ENCODE assay signal across 21 mouse cellular contexts in the genomic region with DNA sequence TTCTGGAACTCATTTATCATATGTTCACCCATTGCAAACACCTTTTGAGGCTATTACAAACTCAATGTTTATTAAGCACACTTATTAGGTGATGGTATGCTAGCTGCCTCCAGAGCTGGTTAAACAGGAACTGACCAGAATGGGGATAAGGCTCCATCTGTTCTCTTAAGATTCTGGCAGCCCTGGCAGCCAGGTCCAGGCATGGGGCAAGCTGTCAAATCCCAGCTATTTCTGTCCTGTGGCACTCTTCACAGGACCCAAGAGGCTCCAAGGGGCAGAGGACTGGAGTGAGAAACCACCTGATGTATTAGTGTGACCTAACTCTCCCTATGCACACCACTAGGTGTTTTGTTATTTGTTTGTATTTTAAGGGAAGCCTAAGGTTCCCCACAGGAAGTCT. TPM values are rescaled to one million over a fixed set of nuclear protein-coding genes. Genes with fewer than 3 reads are reported as not detected.
DNase-seq lines count a peak whose midpoint lies in the region; ATAC-seq and TF ChIP-seq lines count a peak whose summit lies in the region.
"Had no signal": no experiment of that assay in that cellular context is flagged by ENCODE, and none has a peak within 500 bp of the region (broad histone marks: within the 10 kb centered on the region; RNA-seq: fewer than 3 reads in every experiment).

No protein-coding gene starts in this region.

- H3K4me1 ChIP-seq in heart, postnatal 0 days (ENCODE audit: control insufficient read depth, insufficient read depth) = peaks cover 6% of the 10 kb centered on the region; the same call in 1 of the 2 replicates
- no peaks in the 10 kb centered on the region for H3K4me1 ChIP-seq in heart, embryonic 11.5 days (ENCODE audit: control insufficient read depth, insufficient read depth, low read length)
- no peaks in the 10 kb centered on the region for H3K4me1 ChIP-seq in hindbrain, embryonic 10.5 days (replicated peaks)
- H3K4me1 ChIP-seq in midbrain, embryonic 11.5 days (ENCODE audit: control insufficient read depth, insufficient read depth, low read length) = no peaks in the 10 kb centered on the region
- H3K4me1 ChIP-seq: embryonic facial prominence, embryonic 12.5 days; hindbrain, embryonic 13.5 days; liver, embryonic 12.5 days; midbrain, embryonic 12.5 days; neural tube, embryonic 13.5 days; stomach, embryonic 15.5 days had no signal

- H3K4me3 ChIP-seq in heart, postnatal 0 days (ENCODE audit: low read depth, low read length) = no peak overlapping the region
- H3K4me3 ChIP-seq in heart, embryonic 11.5 days (ENCODE audit: low read depth, low read length) = no peak overlapping the region
- no peak overlapping the region for H3K4me3 ChIP-seq in hindbrain, embryonic 10.5 days
- no peak overlapping the region for H3K4me3 ChIP-seq in midbrain, embryonic 11.5 days (ENCODE audit: low read depth, low read length)
- H3K4me3 ChIP-seq: embryonic facial prominence, embryonic 12.5 days; hindbrain, embryonic 13.5 days; liver, embryonic 12.5 days; midbrain, embryonic 12.5 days; neural tube, embryonic 13.5 days; stomach, embryonic 15.5 days had no signal

- peak; percentile 98 for ATAC-seq in cerebellum, adult (ENCODE audit: insufficient number of reproducible peaks, low FRiP score, low TSS enrichment)
- ATAC-seq in heart, postnatal 0 days (ENCODE audit: insufficient read depth, low read depth) = no peak
- ATAC-seq in heart, embryonic 11.5 days (replicated peaks; ENCODE audit: insufficient number of reproducible peaks, low FRiP score, low TSS enrichment) = no peak
- no peak for ATAC-seq in midbrain, embryonic 11.5 days (ENCODE audit: low FRiP score)
- ATAC-seq: CD4-positive, CD25-positive, alpha-beta regulatory T cell, adult 4 months; forebrain, postnatal 0 days; liver, embryonic 12.5 days had no signal

- H3K9me3 ChIP-seq in heart, postnatal 0 days (replicated peaks; ENCODE audit: control insufficient read depth, low read length) = no peaks in the 10 kb centered on the region
- H3K9me3 ChIP-seq in heart, embryonic 11.5 days (replicated peaks; ENCODE audit: control insufficient read depth, low read length) = no peaks in the 10 kb centered on the region
- no peaks in the 10 kb centered on the region for H3K9me3 ChIP-seq in hindbrain, embryonic 10.5 days
- H3K9me3 ChIP-seq in midbrain, embryonic 11.5 days (ENCODE audit: control insufficient read depth, low read length) = no peaks in the 10 kb centered on the region
- H3K9me3 ChIP-seq: embryonic facial prominence, embryonic 12.5 days; G1E; hindbrain, embryonic 13.5 days; liver, embryonic 12.5 days; midbrain, embryonic 12.5 days; neural tube, embryonic 13.5 days; stomach, embryonic 15.5 days had no signal

- H3K36me3 ChIP-seq in heart, postnatal 0 days (replicated peaks; ENCODE audit: control insufficient read depth, insufficient read depth, low read length) = no peaks in the 10 kb centered on the region
- H3K36me3 ChIP-seq in heart, embryonic 11.5 days (ENCODE audit: control insufficient read depth, insufficient read depth, low read length) = no peaks in the 10 kb centered on the region
- no peaks in the 10 kb centered on the region for H3K36me3 ChIP-seq in hindbrain, embryonic 10.5 days
- H3K36me3 ChIP-seq in midbrain, embryonic 11.5 days (ENCODE audit: control insufficient read depth, insufficient read depth, low read length) = no peaks in the 10 kb centered on the region
- H3K36me3 ChIP-seq: embryonic facial prominence, embryonic 12.5 days; G1E; hindbrain, embryonic 13.5 days; liver, embryonic 12.5 days; midbrain, embryonic 12.5 days; neural tube, embryonic 13.5 days; stomach, embryonic 15.5 days had no signal

- DNase-seq in cerebellum, postnatal 4 days (ENCODE audit: low spot score in 2 of 2) = no peak
- DNase-seq in heart, postnatal 0 days (ENCODE audit: low spot score) = peak; percentile 25
- DNase-seq in cerebellum, postnatal 25 days = peak; percentile 81 to 86
- no peak for DNase-seq in hindbrain, embryonic 10.5 days (ENCODE audit: low spot score)
- no peak for DNase-seq in midbrain, embryonic 11.5 days (ENCODE audit: low spot score, missing footprints)
- no peak for DNase-seq in frontal cortex, postnatal 10 days (ENCODE audit: low spot score in 2 of 2)
- DNase-seq: forebrain, postnatal 0 days; layer of hippocampus, postnatal 36 days; lung, embryonic 14.5 days; thymus, adult 2 months had no signal

- no peaks in the 10 kb centered on the region for H3K27me3 ChIP-seq in heart, postnatal 0 days (ENCODE audit: control insufficient read depth, insufficient read depth, low read length)
- no peaks in the 10 kb centered on the region for H3K27me3 ChIP-seq in heart, embryonic 11.5 days (ENCODE audit: control insufficient read depth, insufficient read depth, low read length)
- H3K27me3 ChIP-seq in hindbrain, embryonic 10.5 days (ENCODE audit: insufficient read depth, poor library complexity, severe bottlenecking) = no peaks in the 10 kb centered on the region
- H3K27me3 ChIP-seq in midbrain, embryonic 11.5 days (ENCODE audit: control insufficient read depth, insufficient read depth, low read length) = no peaks in the 10 kb centered on the region
- H3K27me3 ChIP-seq: embryonic facial prominence, embryonic 12.5 days; hindbrain, embryonic 13.5 days; liver, embryonic 12.5 days; midbrain, embryonic 12.5 days; neural tube, embryonic 13.5 days; stomach, embryonic 15.5 days had no signal

- TF ChIP-seq EP300 in heart, postnatal 0 days (IDR thresholded peaks at IDR 0.05; ENCODE audit: low read depth) = no peak

- H3K27ac ChIP-seq in heart, postnatal 0 days (ENCODE audit: low read depth) = no peak overlapping the region
- H3K27ac ChIP-seq in heart, embryonic 11.5 days (ENCODE audit: low read depth, low read length) = no peak overlapping the region
- H3K27ac ChIP-seq in hindbrain, embryonic 10.5 days = no peak overlapping the region
- H3K27ac ChIP-seq in midbrain, embryonic 11.5 days (ENCODE audit: low read depth, low read length) = no peak overlapping the region
- H3K27ac ChIP-seq: embryonic facial prominence, embryonic 12.5 days; hindbrain, embryonic 13.5 days; liver, embryonic 12.5 days; macrophage; midbrain, embryonic 12.5 days; neural tube, embryonic 13.5 days; stomach, embryonic 15.5 days had no signal

- no peak for TF ChIP-seq CTCF in heart, postnatal 0 days (IDR thresholded peaks at IDR 0.05; ENCODE audit: low read depth)

- H3K4me2 ChIP-seq in heart, postnatal 0 days (ENCODE audit: low read depth, low read length) = no peak overlapping the region
- no peak overlapping the region for H3K4me2 ChIP-seq in heart, embryonic 11.5 days
- H3K4me2 ChIP-seq in midbrain, embryonic 11.5 days = no peak overlapping the region
- H3K4me2 ChIP-seq: embryonic facial prominence, embryonic 12.5 days; hindbrain, embryonic 13.5 days; liver, embryonic 12.5 days; lung, embryonic 14.5 days; midbrain, embryonic 12.5 days; neural tube, embryonic 13.5 days; stomach, embryonic 15.5 days had no signal

- H3K9ac ChIP-seq in heart, postnatal 0 days (replicated peaks; ENCODE audit: low read depth, low read length) = no peak overlapping the region
- H3K9ac ChIP-seq in heart, embryonic 11.5 days (ENCODE audit: low read depth, low read length) = no peak overlapping the region
- no peak overlapping the region for H3K9ac ChIP-seq in midbrain, embryonic 11.5 days (ENCODE audit: low read length)
- H3K9ac ChIP-seq: embryonic facial prominence, embryonic 12.5 days; forebrain, postnatal 0 days; hindbrain, embryonic 13.5 days; liver, embryonic 12.5 days; lung, embryonic 14.5 days; midbrain, embryonic 12.5 days; neural tube, embryonic 13.5 days; stomach, embryonic 15.5 days had no signal

RNA-seq across cellular contexts. Expression of a gene that starts 38.5 kb away (rescaled TPM):
- 28.8 and 281 TPM in 2 replicates for total RNA-seq in heart, postnatal 0 days (2014; rRNA removed; ENCODE audit: low replicate concordance)
- 29.1 and 36.9 TPM in 2 replicates for polyA plus RNA-seq in heart, postnatal 0 days (2015; fragmentation: Nextera tagmentation; extraction: Ambion mirVana)
- polyA plus RNA-seq in heart, embryonic 11.5 days (2014; fragmentation: Nextera tagmentation; extraction: Ambion mirVana) = 68.3 and 74.5 TPM in 2 replicates
- 49.9 and 64.4 TPM in 2 replicates for polyA plus RNA-seq in hindbrain, embryonic 10.5 days (2016; fragmentation: Nextera tagmentation; extraction: Ambion mirVana)
- polyA plus RNA-seq in midbrain, embryonic 11.5 days (2014; fragmentation: Nextera tagmentation; extraction: Ambion mirVana) = 46.2 and 49.2 TPM in 2 replicates

RNA-seq across cellular contexts. Expression of a gene that starts 51.7 kb away (rescaled TPM):
- total RNA-seq in heart, postnatal 0 days (2014; rRNA removed; ENCODE audit: low replicate concordance) = 4.5 and 4.6 TPM in 2 replicates
- polyA plus RNA-seq in heart, postnatal 0 days (2015; fragmentation: Nextera tagmentation; extraction: Ambion mirVana) = 1.5 and 1.7 TPM in 2 replicates
- 3.5 and 4.5 TPM in 2 replicates for polyA plus RNA-seq in heart, embryonic 11.5 days (2014; fragmentation: Nextera tagmentation; extraction: Ambion mirVana)
- polyA plus RNA-seq in hindbrain, embryonic 10.5 days (2016; fragmentation: Nextera tagmentation; extraction: Ambion mirVana) = 1.7 and 1.8 TPM in 2 replicates
- polyA plus RNA-seq in midbrain, embryonic 11.5 days (2014; fragmentation: Nextera tagmentation; extraction: Ambion mirVana) = 2.3 and 2.6 TPM in 2 replicates
- polyA plus RNA-seq: CD4-positive, CD25-positive, alpha-beta regulatory T cell, adult 4 months; G1E; macrophage had no signal

Comparison
In these comparisons a context has a peak if more than half of its experiments do, and no peak if none do; other contexts are left out.
1. DNase-seq: peak in heart, postnatal 0 days (single experiment) and cerebellum, postnatal 25 days (2 of 2); none in cerebellum, postnatal 4 days (0 of 2), hindbrain, embryonic 10.5 days (single experiment), midbrain, embryonic 11.5 days (single experiment) and frontal cortex, postnatal 10 days (0 of 2).